Mouse (Mus musculus) neural tube, embryonic 11.5 days (tissue): ENCODE results near the gene Macrod2. TPM values are rescaled to one million over a fixed set of nuclear protein-coding genes. Genes with fewer than 3 reads are reported as not detected.

Source experiments
- ATAC-seq: fragments of 200-750 bp; cut with Nextera tagmentation; 2 replicates; pipeline ENCODE4 v1.8.0; 2017; ENCODE audit warnings: moderate number of reproducible peaks, mild to moderate bottlenecking, moderate TSS enrichment, moderate library complexity; ENCODE audit not compliant: insufficient read depth, low FRiP score, low TSS enrichment
- DNase-seq: peaks from one replicate; pipeline ENCODE4 v3.0.0-alpha.2; 2015; ENCODE audit warnings: low spot score
- H3K27ac ChIP-seq: fragments of 300-500 bp; sonication (generic); 2 replicates; pipeline ENCODE4 v1.5.1; 2014; ENCODE audit warnings: low read depth, mild to moderate bottlenecking, low read length
- H3K27me3 ChIP-seq: fragments of 300-500 bp; sonication (generic); 2 replicates; pipeline ENCODE4 v1.6.1; 2014; ENCODE audit warnings: mild to moderate bottlenecking, low read length, mixed read lengths; ENCODE audit not compliant: control insufficient read depth, insufficient read depth
- H3K36me3 ChIP-seq: fragments of 300-500 bp; sonication (generic); 2 replicates; pipeline ENCODE4 v1.6.1; 2014; ENCODE audit warnings: mild to moderate bottlenecking, low read length, moderate library complexity, mixed read lengths; ENCODE audit not compliant: control insufficient read depth, insufficient read depth
- H3K4me1 ChIP-seq: fragments of 300-500 bp; sonication (generic); 2 replicates; pipeline ENCODE4 v1.6.1; 2014; ENCODE audit warnings: low read length, mixed read lengths; ENCODE audit not compliant: control insufficient read depth, insufficient read depth
- H3K4me2 ChIP-seq: fragments of 300-500 bp; sonication (generic); 2 replicates; pipeline ENCODE4 v1.6.1; 2014; ENCODE audit warnings: low read depth, mild to moderate bottlenecking, moderate library complexity
- H3K4me3 ChIP-seq: fragments of 300-500 bp; sonication (generic); 2 replicates; pipeline ENCODE4 v1.5.1; 2014; ENCODE audit warnings: low read depth, low read length
- H3K9ac ChIP-seq: fragments of 300-500 bp; sonication (generic); 2 replicates; pipeline ENCODE4 v1.6.1; 2014; ENCODE audit warnings: mild to moderate bottlenecking, low read length
- H3K9me3 ChIP-seq: fragments of 300-500 bp; sonication (generic); 2 replicates; pipeline ENCODE4 v1.6.1; 2016; ENCODE audit warnings: low read length; ENCODE audit not compliant: control insufficient read depth
- WGBS: fragments of 180-500 bp; shearing (Covaris S2); extraction: QIAGEN DNeasy Blood & Tissue Kit; methylation state at CpG from one replicate; pipeline ENCODE4 v1.1.7; 2014; 5-methylcytosine and 5-hydroxymethylcytosine counted together
- polyA plus RNA-seq: library from polyadenylated mRNA; unstranded; fragments of >200 nt; fragmentation: Nextera tagmentation; extraction: Ambion mirVana; gene quantifications from 2 replicates; pipeline ENCODE4 v1.2.1, GENCODE M21; 2014

Gene Macrod2
- polyA plus RNA-seq, 1 experiment from 2014 or later, result 46.0 TPM

- H3K4me2 ChIP-seq, result no peak overlapping the region
- H3K9ac ChIP-seq, result no peak overlapping the region
- no peak overlapping the region for H3K4me3 ChIP-seq
- WGBS, result 31% methylated on average over 10 of the region's 10 CpGs
- H3K4me1 ChIP-seq, result no peaks in the 10 kb centered on the region
- no peaks in the 10 kb centered on the region for H3K27me3 ChIP-seq
- ATAC-seq (no peak; the same call in 1 of the 2 replicates), DNase-seq (no peak)
- no peaks in the 10 kb centered on the region for H3K9me3 ChIP-seq
- H3K27ac ChIP-seq, result no peak overlapping the region
- no peaks in the 10 kb centered on the region for H3K36me3 ChIP-seq
Observed at GRCm38 (mm10) chr2:142030756-142031646, 1635.9 kb downstream of the Macrod2 start.

GRCm38 (mm10) chr2:142055576-142055975, 1660.5 kb downstream of the Macrod2 start:
- WGBS, result 88% methylated on average over 6 of the region's 6 CpGs
- ATAC-seq (no peak), DNase-seq (no peak)
- no peak overlapping the region for H3K4me3 ChIP-seq
- no peaks in the 10 kb centered on the region for H3K27me3 ChIP-seq
- H3K9ac ChIP-seq, result no peak overlapping the region
- no peak overlapping the region for H3K27ac ChIP-seq
- no peaks in the 10 kb centered on the region for H3K4me1 ChIP-seq
- H3K36me3 ChIP-seq, result no peaks in the 10 kb centered on the region
- no peaks in the 10 kb centered on the region for H3K9me3 ChIP-seq
- no peak overlapping the region for H3K4me2 ChIP-seq

GRCm38 (mm10) chr2:142057889-142058750, 1663.0 kb downstream of the Macrod2 start:
- no peak for DNase-seq

GRCm38 (mm10) chr2:142058751-142059090, 1663.6 kb downstream of the Macrod2 start:
- no peak for DNase-seq
- no peak for ATAC-seq
- Histone ChIP-seq H3K4me3 (no peak overlapping the region), H3K4me1 (no peaks in the 10 kb centered on the region), H3K9me3 (no peaks in the 10 kb centered on the region), H3K9ac (no peak overlapping the region), H3K4me2 (no peak overlapping the region), H3K36me3 (no peaks in the 10 kb centered on the region), H3K27me3 (no peaks in the 10 kb centered on the region), H3K27ac (no peak overlapping the region)
- 69% methylated on average over 2 of the region's 2 CpGs for WGBS

More at GRCm38 (mm10) chr2:142057889-142058750, 1663.0 kb downstream of the Macrod2 start:
- WGBS, result 67% methylated on average over 14 of the region's 14 CpGs
- Histone ChIP-seq H3K4me3 (no peak overlapping the region), H3K9ac (no peak overlapping the region), H3K4me2 (no peak overlapping the region), H3K9me3 (no peaks in the 10 kb centered on the region), H3K27me3 (no peaks in the 10 kb centered on the region), H3K27ac (no peak overlapping the region), H3K4me1 (no peaks in the 10 kb centered on the region), H3K36me3 (no peaks in the 10 kb centered on the region)
- 0 out of 2 replicates have a peak, but pooled peaks have one; percentile 43 for ATAC-seq

GRCm38 (mm10) chr2:142108947-142109346, 1713.8 kb downstream of the Macrod2 start:
- no peaks in the 10 kb centered on the region for H3K27me3 ChIP-seq
- H3K4me3 ChIP-seq, result no peak overlapping the region
- H3K9ac ChIP-seq, result no peak overlapping the region
- WGBS, result 79% methylated on average over 3 of the region's 3 CpGs
- H3K27ac ChIP-seq, result no peak overlapping the region
- no peaks in the 10 kb centered on the region for H3K9me3 ChIP-seq
- no peak overlapping the region for H3K4me2 ChIP-seq
- ATAC-seq (no peak), DNase-seq (no peak)
- H3K4me1 ChIP-seq, result no peaks in the 10 kb centered on the region
- no peaks in the 10 kb centered on the region for H3K36me3 ChIP-seq

GRCm38 (mm10) chr2:142116623-142117022, 1721.5 kb downstream of the Macrod2 start:
- Histone ChIP-seq H3K4me2 (no peak overlapping the region), H3K27ac (no peak overlapping the region), H3K9ac (no peak overlapping the region), H3K9me3 (no peaks in the 10 kb centered on the region), H3K4me3 (no peak overlapping the region), H3K36me3 (no peaks in the 10 kb centered on the region), H3K4me1 (no peaks in the 10 kb centered on the region), H3K27me3 (no peaks in the 10 kb centered on the region)
- no peak for DNase-seq
- WGBS, result 75% methylated on average over 1 of the region's 1 CpGs
- ATAC-seq, result no peak

GRCm38 (mm10) chr2:142128109-142128508, 1733.0 kb downstream of the Macrod2 start:
- no peaks in the 10 kb centered on the region for H3K4me1 ChIP-seq
- H3K9ac ChIP-seq, result no peak overlapping the region
- ATAC-seq, result peak; percentile 39; the same call in 1 of the 2 replicates
- no peaks in the 10 kb centered on the region for H3K27me3 ChIP-seq
- no peak overlapping the region for H3K27ac ChIP-seq
- WGBS, result 59% methylated on average over 3 of the region's 3 CpGs
- no peak for DNase-seq
- no peaks in the 10 kb centered on the region for H3K9me3 ChIP-seq
- no peak overlapping the region for H3K4me3 ChIP-seq
- H3K36me3 ChIP-seq, result no peaks in the 10 kb centered on the region
- H3K4me2 ChIP-seq, result no peak overlapping the region

GRCm38 (mm10) chr2:142129166-142129565, 1734.1 kb downstream of the Macrod2 start:
- H3K9me3 ChIP-seq, result no peaks in the 10 kb centered on the region
- 86% methylated on average over 4 of the region's 4 CpGs for WGBS
- H3K9ac ChIP-seq, result no peak overlapping the region
- no peaks in the 10 kb centered on the region for H3K27me3 ChIP-seq
- no peaks in the 10 kb centered on the region for H3K4me1 ChIP-seq
- ATAC-seq, result no peak
- no peak for DNase-seq
- no peak overlapping the region for H3K4me3 ChIP-seq
- no peak overlapping the region for H3K27ac ChIP-seq
- no peak overlapping the region for H3K4me2 ChIP-seq
- H3K36me3 ChIP-seq, result no peaks in the 10 kb centered on the region
